7 mouse cellular contexts compared by ENCODE assay signal in genomic region chr9:53535416-53536320, GRCm38 (mm10). TPM values are rescaled to one million over a fixed set of nuclear protein-coding genes. Genes with fewer than 3 reads are reported as not detected.
DNase-seq lines count a peak whose midpoint lies in the region; ATAC-seq and TF ChIP-seq lines count a peak whose summit lies in the region.

No protein-coding gene starts in this region.

- WGBS in embryonic facial prominence, embryonic 10.5 days = 21% methylated on average over 17 of the region's 17 CpGs
- WGBS in hindbrain, embryonic 15.5 days = 21% methylated on average over 17 of the region's 17 CpGs
- 13% methylated on average over 17 of the region's 17 CpGs for WGBS in liver, embryonic 11.5 days
- WGBS in neural tube, embryonic 14.5 days = 22% methylated on average over 17 of the region's 17 CpGs

- no peaks in the 10 kb centered on the region for H3K4me1 ChIP-seq in ES-Bruce4 (ENCODE audit: control insufficient read depth, insufficient read depth, low read length)
- H3K4me1 ChIP-seq in embryonic facial prominence, embryonic 10.5 days = peaks cover 27% of the 10 kb centered on the region
- H3K4me1 ChIP-seq in hindbrain, embryonic 15.5 days (replicated peaks) = peaks cover 26% of the 10 kb centered on the region
- H3K4me1 ChIP-seq in liver, embryonic 11.5 days (replicated peaks; ENCODE audit: control insufficient read depth, insufficient read depth, low read length) = peaks cover 7% of the 10 kb centered on the region
- H3K4me1 ChIP-seq in neural tube, embryonic 14.5 days (ENCODE audit: control insufficient read depth, insufficient read depth, low read length) = peaks cover 13% of the 10 kb centered on the region

- TF ChIP-seq POLR2A in ES-Bruce4 (IDR thresholded peaks at IDR 0.05; ENCODE audit: insufficient read depth, low read length) = no peak

- H3K27me3 ChIP-seq in ES-Bruce4 (ENCODE audit: control insufficient read depth, insufficient read depth, low read length, poor library complexity, severe bottlenecking) = no peaks in the 10 kb centered on the region
- no peaks in the 10 kb centered on the region for H3K27me3 ChIP-seq in embryonic facial prominence, embryonic 10.5 days (replicated peaks; ENCODE audit: low read depth, poor library complexity, severe bottlenecking)
- H3K27me3 ChIP-seq in hindbrain, embryonic 15.5 days = no peaks in the 10 kb centered on the region
- H3K27me3 ChIP-seq in liver, embryonic 11.5 days (replicated peaks; ENCODE audit: control insufficient read depth, insufficient read depth, low read length) = no peaks in the 10 kb centered on the region
- H3K27me3 ChIP-seq in neural tube, embryonic 14.5 days (ENCODE audit: control insufficient read depth, insufficient read depth, low read length) = no peaks in the 10 kb centered on the region

- no peak for TF ChIP-seq CTCF in ES-Bruce4 (IDR thresholded peaks at IDR 0.05; ENCODE audit: low read depth, low read length)

- H3K4me2 ChIP-seq in hindbrain, embryonic 15.5 days = peak overlapping the region; percentile 90
- H3K4me2 ChIP-seq in liver, embryonic 11.5 days = peak overlapping the region; percentile 87
- H3K4me2 ChIP-seq in neural tube, embryonic 14.5 days (ENCODE audit: low read depth, low read length) = peak overlapping the region; percentile 93

- peak; percentile 57 for DNase-seq in A20 (ENCODE audit: low read depth, low spot score)
- DNase-seq in embryonic facial prominence, embryonic 10.5 days (ENCODE audit: low spot score) = peak; percentile 20
- peak; percentile 37 for DNase-seq in liver, embryonic 11.5 days (ENCODE audit: low spot score)
- DNase-seq in gastrocnemius, postnatal 10 days = no peak

- peaks cover 8% of the 10 kb centered on the region for H3K36me3 ChIP-seq in ES-Bruce4 (ENCODE audit: control insufficient read depth, insufficient read depth, low read length, poor library complexity, severe bottlenecking)
- H3K36me3 ChIP-seq in embryonic facial prominence, embryonic 10.5 days (replicated peaks) = peaks cover 32% of the 10 kb centered on the region
- peaks cover 11% of the 10 kb centered on the region for H3K36me3 ChIP-seq in hindbrain, embryonic 15.5 days
- H3K36me3 ChIP-seq in liver, embryonic 11.5 days (ENCODE audit: control insufficient read depth, insufficient read depth, low read length) = no peaks in the 10 kb centered on the region; the same call in 1 of the 2 replicates
- H3K36me3 ChIP-seq in neural tube, embryonic 14.5 days (ENCODE audit: control insufficient read depth, insufficient read depth, low read length) = peaks cover 6% of the 10 kb centered on the region; the same call in 1 of the 2 replicates

- no peak for TF ChIP-seq EP300 in ES-Bruce4 (IDR thresholded peaks at IDR 0.05; ENCODE audit: insufficient read depth, low read depth, low read length)

- H3K9me3 ChIP-seq in ES-Bruce4 (replicated peaks; ENCODE audit: control insufficient read depth, insufficient read depth, low read length, poor library complexity, severe bottlenecking) = no peaks in the 10 kb centered on the region
- H3K9me3 ChIP-seq in embryonic facial prominence, embryonic 10.5 days = no peaks in the 10 kb centered on the region
- H3K9me3 ChIP-seq in hindbrain, embryonic 15.5 days = no peaks in the 10 kb centered on the region
- H3K9me3 ChIP-seq in liver, embryonic 11.5 days (ENCODE audit: control insufficient read depth, low read length) = no peaks in the 10 kb centered on the region
- H3K9me3 ChIP-seq in neural tube, embryonic 14.5 days (ENCODE audit: control insufficient read depth, low read length) = no peaks in the 10 kb centered on the region

- peak overlapping the region; percentile 95 for H3K4me3 ChIP-seq in ES-Bruce4 (ENCODE audit: low read depth, low read length)
- peak overlapping the region; percentile 85 for H3K4me3 ChIP-seq in embryonic facial prominence, embryonic 10.5 days
- H3K4me3 ChIP-seq in hindbrain, embryonic 15.5 days = peak overlapping the region; percentile 82
- H3K4me3 ChIP-seq in liver, embryonic 11.5 days (ENCODE audit: low read depth, low read length) = peak overlapping the region; percentile 95
- peak overlapping the region; percentile 82 for H3K4me3 ChIP-seq in neural tube, embryonic 14.5 days (ENCODE audit: low read depth, low read length)

- peak overlapping the region; percentile 66 for H3K9ac ChIP-seq in ES-Bruce4 (ENCODE audit: low read depth, poor library complexity, severe bottlenecking)
- H3K9ac ChIP-seq in hindbrain, embryonic 15.5 days = peak overlapping the region; percentile 57
- H3K9ac ChIP-seq in liver, embryonic 11.5 days (ENCODE audit: low read depth, low read length) = peak overlapping the region; percentile 42
- H3K9ac ChIP-seq in neural tube, embryonic 14.5 days (replicated peaks; ENCODE audit: low read depth, low read length) = peak overlapping the region; percentile 44

- no peak for ATAC-seq in hindbrain, embryonic 15.5 days (ENCODE audit: low FRiP score, low read depth)
- no peak; the same call in 1 of the 2 replicates for ATAC-seq in liver, embryonic 11.5 days (replicated peaks; ENCODE audit: low FRiP score)
- no peak for ATAC-seq in neural tube, embryonic 14.5 days (ENCODE audit: low read depth)

- no peak overlapping the region for H3K27ac ChIP-seq in ES-Bruce4 (ENCODE audit: insufficient read depth, low read length)
- H3K27ac ChIP-seq in embryonic facial prominence, embryonic 10.5 days (replicated peaks) = peak overlapping the region; percentile 95
- peak overlapping the region; percentile 74 for H3K27ac ChIP-seq in hindbrain, embryonic 15.5 days (replicated peaks)
- H3K27ac ChIP-seq in liver, embryonic 11.5 days (ENCODE audit: low read depth, low read length) = peak overlapping the region; percentile 25
- peak overlapping the region; percentile 45; the same call in 1 of the 2 replicates for H3K27ac ChIP-seq in neural tube, embryonic 14.5 days (ENCODE audit: low read depth, low read length)

RNA-seq across cellular contexts. Expression of gene Atm, which starts 0.9 kb away (rescaled TPM):
- polyA plus RNA-seq in ES-Bruce4 (2011; ENCODE audit: insufficient read depth, insufficient read length, low read depth, missing spikeins) = 43.5 and 43.9 TPM in 2 replicates
- 19.3 and 22.0 TPM in 2 replicates for polyA plus RNA-seq in embryonic facial prominence, embryonic 10.5 days (2016; fragmentation: Nextera tagmentation; extraction: Ambion mirVana)
- polyA plus RNA-seq in hindbrain, embryonic 15.5 days (2015; fragmentation: Nextera tagmentation; extraction: Ambion mirVana) = 7.7 and 10.5 TPM in 2 replicates
- polyA plus RNA-seq in liver, embryonic 11.5 days (2014; fragmentation: Nextera tagmentation; extraction: Ambion mirVana) = 11.6 and 11.7 TPM in 2 replicates
- polyA plus RNA-seq in neural tube, embryonic 14.5 days (2014; fragmentation: Nextera tagmentation; extraction: Ambion mirVana) = 11.9 and 14.1 TPM in 2 replicates
- 1 to 10 TPM; 8.9 to 9.3 TPM for total RNA-seq in gastrocnemius, postnatal 10 days (2021)

RNA-seq across cellular contexts. Expression of gene Npat, which starts 1.2 kb away (rescaled TPM):
- polyA plus RNA-seq in ES-Bruce4 (2011; ENCODE audit: insufficient read depth, insufficient read length, low read depth, missing spikeins) = 41.5 and 44.5 TPM in 2 replicates
- 20.6 and 23.9 TPM in 2 replicates for polyA plus RNA-seq in embryonic facial prominence, embryonic 10.5 days (2016; fragmentation: Nextera tagmentation; extraction: Ambion mirVana)
- polyA plus RNA-seq in hindbrain, embryonic 15.5 days (2015; fragmentation: Nextera tagmentation; extraction: Ambion mirVana) = 10.8 and 10.9 TPM in 2 replicates
- polyA plus RNA-seq in liver, embryonic 11.5 days (2014; fragmentation: Nextera tagmentation; extraction: Ambion mirVana) = 19.9 and 20.7 TPM in 2 replicates
- polyA plus RNA-seq in neural tube, embryonic 14.5 days (2014; fragmentation: Nextera tagmentation; extraction: Ambion mirVana) = 13.7 and 14.5 TPM in 2 replicates
- total RNA-seq in gastrocnemius, postnatal 10 days (2021) = 1 to 10 TPM; 6.4 to 8.0 TPM
